Mouse (Mus musculus) adrenal gland, adult 18-20 months (tissue): ENCODE results near the gene Dcst1. TPM values are rescaled to one million over a fixed set of nuclear protein-coding genes. Genes with fewer than 3 reads are reported as not detected.

ENCODE experiments used
- DNase-seq, 2 experiments: peaks; one replicate each; pipeline ENCODE4 v3.0.0; 2021 to 2022; ENCODE audit warnings: low spot score in 2 of 2
- long read RNA-seq, 2 experiments: library from polyadenylated mRNA; stranded (forward); transcript quantifications; one replicate each; pipeline ENCODE4 v2.0.0; 2021
- total RNA-seq, 2 experiments: library from RNA; stranded (reverse); gene quantifications; 1 replicate in 1 of 2; 2 replicates in 1 of 2; pipeline ENCODE4 v1.2.3; 2021

Dcst1 gene
- 1 to 10 TPM in 1 of 2 experiments, under 1 TPM in 1; 0.46 to 1.4 TPM for total RNA-seq
- long read RNA-seq, experiment 1: 0 reads
- long read RNA-seq, experiment 2: 0 reads

GRCm38 (mm10) chr3:89365153-89365485, at the start of gene Dcst1:
Gene Dcst1, minus strand, starts transcription at chr3:89365253.
- DNase-seq: no peak

- DNase-seq: peak; percentile 93 to 96
These were observed 46.7 kb upstream of the Dcst1 start, which contains the start of gene Flad1 for GRCm38 (mm10) chr3:89411490-89412393. Gene Flad1, minus strand, starts transcription at chr3:89411870.

DNA sequence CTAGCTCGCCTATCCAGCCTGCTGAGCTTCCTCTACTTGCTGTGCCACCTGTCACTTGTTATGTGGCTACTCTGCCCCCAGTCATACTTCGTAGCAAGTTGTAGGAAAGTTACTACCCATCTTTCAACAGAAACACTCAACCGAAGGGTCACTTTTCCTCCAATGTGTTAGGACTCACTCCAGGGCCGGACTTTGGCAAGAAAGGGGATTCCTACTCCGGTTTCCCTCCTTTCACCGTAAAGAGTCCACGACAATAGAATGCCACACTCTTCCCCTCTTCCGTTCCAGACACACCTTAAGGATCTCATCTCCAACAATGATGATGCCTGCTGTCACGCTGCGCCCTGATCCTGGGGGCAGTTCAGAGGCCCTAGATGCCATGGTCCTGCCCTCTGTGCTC, 45.8 kb upstream of the Dcst1 start:
- DNase-seq: no peak

DNA sequence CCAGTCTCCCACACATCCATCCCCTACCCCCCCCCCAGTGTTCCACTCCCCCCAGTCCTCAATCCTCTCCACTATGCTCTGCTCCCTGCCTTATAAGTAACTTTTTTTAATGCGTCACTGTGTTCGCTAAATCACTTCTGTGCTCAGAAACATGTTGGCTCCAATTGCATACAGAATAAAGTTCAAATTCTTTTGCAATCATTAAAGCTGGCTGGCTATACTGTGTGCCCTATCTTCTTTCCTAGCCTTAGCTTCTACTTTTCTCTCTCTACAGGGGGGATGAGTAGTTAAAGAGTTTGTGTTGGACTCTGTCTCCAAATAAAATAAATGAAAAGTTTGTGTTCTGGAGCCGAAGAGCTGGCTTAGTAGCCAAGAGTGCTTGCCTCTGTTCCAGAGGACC, 44.6 kb upstream of the Dcst1 start:
- no peak for DNase-seq

GRCm38 (mm10) chr3:89408448-89408847, 43.4 kb upstream of the Dcst1 start:
- no peak for DNase-seq

DNA sequence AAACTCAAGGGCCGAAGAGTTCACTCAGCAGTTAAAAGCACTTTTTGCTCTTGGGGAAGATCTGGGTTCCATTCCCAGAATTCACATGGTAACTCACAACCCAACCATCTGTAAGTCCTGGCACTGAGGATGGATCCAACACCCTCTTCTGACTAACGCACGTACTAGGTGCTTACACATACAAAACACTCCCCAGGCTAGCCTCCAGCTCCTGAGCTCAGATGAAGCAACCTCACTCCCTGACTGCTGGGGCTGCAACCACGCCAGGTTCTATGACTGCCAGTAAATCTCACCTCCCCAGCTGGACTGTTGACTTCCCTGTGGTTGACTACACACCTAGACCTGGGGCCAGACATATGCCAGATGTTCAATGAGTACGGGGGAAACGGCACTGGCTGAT, 41.8 kb upstream of the Dcst1 start:
- no peak for DNase-seq

- DNase-seq: no peak
These were observed 37.6 kb upstream of the Dcst1 start, which contains the start of gene Lenep for GRCm38 (mm10) chr3:89402693-89403092. Gene Lenep, minus strand, starts transcription at chr3:89402793.

GRCm38 (mm10) chr3:89401329-89401728, 36.3 kb upstream of the Dcst1 start:
- no peak for DNase-seq

DNA sequence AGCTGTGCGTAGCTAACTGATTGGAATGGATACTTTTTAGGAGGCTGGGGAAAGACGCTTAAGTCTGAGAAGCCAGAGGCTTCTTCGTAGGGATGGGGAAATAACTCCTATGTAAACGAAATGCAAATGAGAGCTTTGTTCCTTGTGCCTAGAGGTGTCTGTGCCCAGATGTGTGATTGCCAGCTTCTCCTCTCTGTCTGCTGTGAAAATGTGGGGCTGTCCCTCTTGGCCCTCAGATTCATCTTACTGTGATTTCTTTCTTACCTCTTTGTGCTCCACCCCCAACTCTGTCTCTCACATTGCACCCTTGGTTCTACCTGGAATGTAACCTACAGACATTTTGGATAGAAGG, 31.6 kb upstream of the Dcst1 start:
- no peak for DNase-seq

DNA sequence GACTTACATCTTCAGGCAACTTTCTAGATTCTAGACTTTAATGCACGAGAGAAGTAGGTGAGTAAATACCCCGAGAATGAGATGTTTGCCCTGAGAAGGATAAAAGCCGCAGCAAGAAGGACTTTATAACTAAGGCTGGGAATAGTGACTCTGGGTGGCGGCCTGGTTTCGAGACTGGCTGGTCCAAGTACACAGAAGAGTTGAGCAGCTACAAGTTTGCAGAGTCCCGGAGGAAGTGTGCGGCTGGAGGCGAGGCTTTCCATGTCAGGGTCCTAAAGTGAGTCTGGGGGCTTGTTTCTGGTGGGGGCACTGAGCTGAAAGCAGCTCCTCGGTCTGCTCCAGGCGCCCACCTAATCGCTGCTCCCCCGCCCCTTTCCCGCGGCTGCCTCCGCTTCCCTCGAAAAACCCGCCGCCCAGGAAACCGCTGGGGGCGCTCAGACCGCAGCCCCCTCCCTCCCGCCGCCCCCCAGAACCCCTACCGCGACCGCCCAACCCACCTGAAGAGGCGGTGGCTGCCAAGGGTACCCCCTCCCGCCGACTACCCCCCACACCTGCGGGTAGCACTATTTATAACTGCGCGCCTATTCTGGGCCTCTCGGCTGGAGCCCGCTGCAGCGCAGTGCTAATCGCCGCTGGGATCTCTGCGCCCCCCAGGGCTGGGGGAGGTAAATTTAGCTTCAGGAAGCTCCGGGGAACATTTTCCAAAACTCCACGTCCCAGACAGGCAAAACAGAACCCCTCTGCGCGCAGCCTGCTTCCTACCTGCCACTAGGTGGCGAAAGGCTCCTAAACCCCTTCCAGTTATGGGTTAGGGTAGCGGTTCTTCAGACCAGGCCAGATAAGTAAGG, 31.0 kb upstream of the Dcst1 start:
- DNase-seq: peak; percentile 66 to 67

DNA sequence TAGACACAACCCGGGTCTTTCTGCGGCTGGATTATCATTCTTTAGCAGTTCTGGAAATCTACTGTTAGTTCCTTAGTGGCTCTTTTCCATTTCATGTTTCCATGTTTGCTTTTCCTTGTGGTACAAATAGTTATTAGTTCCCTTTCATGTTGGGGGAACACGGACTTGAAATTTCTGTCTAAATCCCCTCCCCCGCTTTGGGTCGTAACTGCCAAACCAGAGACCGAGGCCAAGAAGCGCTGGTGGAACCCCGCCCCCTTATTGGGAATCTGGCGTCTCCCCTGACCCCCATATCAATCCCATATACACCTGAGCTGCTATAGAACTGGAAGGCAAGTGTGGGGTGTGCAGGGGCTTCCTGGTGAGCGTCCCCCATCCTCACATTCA, 30.4 kb upstream of the Dcst1 start:
- DNase-seq: no peak

DNA sequence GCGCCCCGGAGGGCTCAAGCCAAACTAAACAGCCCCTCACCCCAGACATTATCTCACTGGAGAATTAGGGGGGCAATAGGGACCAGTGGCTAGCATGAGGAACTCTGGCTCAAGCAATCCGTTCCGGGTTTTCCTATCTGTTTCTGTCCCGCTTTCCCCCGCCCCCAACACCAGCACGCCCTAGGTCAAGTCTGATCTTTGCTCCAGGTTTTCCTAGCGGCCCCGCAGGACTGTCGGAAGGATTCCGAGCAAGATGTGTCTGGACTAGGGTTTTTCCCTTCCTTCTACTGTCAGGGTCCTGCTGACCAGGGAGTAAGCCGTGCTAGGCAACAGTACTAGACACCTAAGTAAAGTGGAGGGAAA, 29.8 kb upstream of the Dcst1 start:
- DNase-seq: peak; percentile 72 to 76

GRCm38 (mm10) chr3:89394006-89394893, 29.2 kb upstream of the Dcst1 start, which contains the start of gene Zbtb7b:
Gene Zbtb7b, minus strand, starts transcription at chr3:89394776.
- DNase-seq: peak; percentile 81 to 83

- peak; percentile 96 to 98 for DNase-seq
These were observed 28.6 kb upstream of the Dcst1 start for GRCm38 (mm10) chr3:89393605-89394004.

DNA sequence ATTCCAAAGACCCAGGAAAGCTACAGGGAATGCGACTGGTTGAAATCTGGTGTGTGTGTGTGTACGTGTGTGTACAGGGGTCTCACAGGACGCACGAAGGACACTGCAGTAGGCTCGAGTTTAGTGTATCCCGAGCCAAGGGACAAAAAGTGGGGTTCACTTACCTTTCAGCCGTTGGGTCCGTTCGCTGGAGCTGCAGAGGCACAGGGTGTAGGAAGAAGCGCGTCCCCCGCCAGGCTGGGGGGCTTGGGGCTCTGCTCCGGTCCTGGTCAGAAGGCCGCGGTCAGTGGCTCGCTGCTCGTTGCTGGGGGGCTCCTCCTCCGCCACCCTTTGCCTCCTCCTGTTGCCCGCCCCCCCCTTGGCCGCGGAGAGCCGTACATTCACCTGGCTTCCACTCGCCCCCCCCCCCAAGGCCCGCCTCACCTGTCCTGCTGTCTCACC, 27.8 kb upstream of the Dcst1 start:
- DNase-seq: peak; percentile 41 to 50

GRCm38 (mm10) chr3:89391663-89392511, 26.8 kb upstream of the Dcst1 start:
- peak; percentile 63 to 72 for DNase-seq

- peak in 1 of 2 experiments; percentile 51 for DNase-seq
These were observed 25.9 kb upstream of the Dcst1 start for GRCm38 (mm10) chr3:89390699-89391662.

GRCm38 (mm10) chr3:89390111-89390515, 25.1 kb upstream of the Dcst1 start:
- peak in 1 of 2 experiments; percentile 70 for DNase-seq
